Mouse (Mus musculus) E14TG2a.4 (cell line): ENCODE measurements at regions not wholly inside any gene's neighbourhood (a gene's known extent, or its start where the extent isn't known, plus 50 kb on each side); places are given as distances from the start of the nearest gene placed in this dataset.

ENCODE experiments used
- H3K27me3 ChIP-seq: 2 replicates; pipeline ENCODE4 v1.6.1; 2014; ENCODE audit warnings: low read length, control low read depth; ENCODE audit not compliant: insufficient read depth
- H3K36me3 ChIP-seq: 2 replicates; pipeline ENCODE4 v1.6.1; 2014; ENCODE audit warnings: low read length, control low read depth; ENCODE audit not compliant: insufficient read depth
- H3K4me1 ChIP-seq: replicated peaks from 2 replicates; pipeline ENCODE4 v1.6.1; 2014; ENCODE audit warnings: low read depth, low read length, control low read depth
- H3K4me3 ChIP-seq: replicated peaks from 2 replicates; pipeline ENCODE4 v1.5.1; 2014; ENCODE audit warnings: mild to moderate bottlenecking, low read length
- H3K9me3 ChIP-seq: 2 replicates; pipeline ENCODE4 v1.6.1; 2014; ENCODE audit warnings: low read length, control low read depth
- CTCF ChIP-seq: conservative IDR thresholded peaks from 2 replicates; pipeline ENCODE4 v1.5.1; 2014; ENCODE audit warnings: low read length
- NANOG ChIP-seq: IDR thresholded peaks from 2 replicates; pipeline ENCODE4 v1.6.1; 2014; ENCODE audit warnings: borderline replicate concordance, low read length, mixed read lengths
- POU5F1 ChIP-seq: IDR thresholded peaks from 2 replicates; pipeline ENCODE4 v1.6.1; 2014; ENCODE audit warnings: low read length, borderline replicate concordance

GRCm38 (mm10) chr17:40455920-40456319, 63.9 kb upstream of the Esp8 start:
- Histone ChIP-seq H3K4me1 (peaks cover 10% of the 10 kb centered on the region; the same call in 1 of the 2 replicates), H3K27me3 (no peaks in the 10 kb centered on the region), H3K36me3 (no peaks in the 10 kb centered on the region), H3K4me3 (no peak overlapping the region), H3K9me3 (peaks cover 5% of the 10 kb centered on the region; the same call in 1 of the 2 replicates)
- TF ChIP-seq CTCF: no peak
- peak; percentile 74 for TF ChIP-seq NANOG
- no peak for TF ChIP-seq POU5F1

- H3K36me3 ChIP-seq: no peaks in the 10 kb centered on the region
- no peak overlapping the region for H3K4me3 ChIP-seq
- no peaks in the 10 kb centered on the region for H3K4me1 ChIP-seq
- TF ChIP-seq POU5F1 (no peak), CTCF (peak; percentile 36; the same call in 1 of the 2 replicates)
- no peaks in the 10 kb centered on the region for H3K27me3 ChIP-seq
- H3K9me3 ChIP-seq: peaks cover 6% of the 10 kb centered on the region
Measured at GRCm38 (mm10) chr17:40430446-40430845, 89.4 kb upstream of the Esp8 start.

- Histone ChIP-seq H3K4me1 (no peaks in the 10 kb centered on the region), H3K9me3 (no peaks in the 10 kb centered on the region; the same call in 1 of the 2 replicates), H3K4me3 (no peak overlapping the region), H3K27me3 (no peaks in the 10 kb centered on the region), H3K36me3 (no peaks in the 10 kb centered on the region)
- TF ChIP-seq NANOG (no peak), POU5F1 (no peak), CTCF (0 out of 2 replicates have a peak, but pooled peaks have one; percentile 8)
Measured at GRCm38 (mm10) chr17:40418651-40419050, 99.6 kb upstream of the Crisp1 start.

GRCm38 (mm10) chr17:40384567-40384966, 65.6 kb upstream of the Crisp1 start:
- H3K36me3 ChIP-seq: no peaks in the 10 kb centered on the region
- TF ChIP-seq NANOG: no peak
- no peak for TF ChIP-seq POU5F1
- no peak for TF ChIP-seq CTCF
- H3K27me3 ChIP-seq: no peaks in the 10 kb centered on the region
- H3K4me1 ChIP-seq: no peaks in the 10 kb centered on the region
- H3K9me3 ChIP-seq: peaks cover 10% of the 10 kb centered on the region
- H3K4me3 ChIP-seq: no peak overlapping the region

- H3K36me3 ChIP-seq: no peaks in the 10 kb centered on the region
- H3K27me3 ChIP-seq: no peaks in the 10 kb centered on the region
- peaks cover 9% of the 10 kb centered on the region; the same call in 1 of the 2 replicates for H3K9me3 ChIP-seq
- no peak overlapping the region for H3K4me3 ChIP-seq
- TF ChIP-seq POU5F1: no peak
- TF ChIP-seq NANOG: no peak
- TF ChIP-seq CTCF: no peak
- no peaks in the 10 kb centered on the region for H3K4me1 ChIP-seq
Measured at GRCm38 (mm10) chr17:40372747-40373146, 53.7 kb upstream of the Crisp1 start.
